Mouse (Mus musculus) cerebellum, postnatal 10 days (tissue): ENCODE data around the gene Myt1l.

Source experiments
- DNase-seq, 2 experiments: peaks; one replicate each; pipeline ENCODE4 v3.0.0; 2021; ENCODE audit warnings: mixed read lengths in 2 of 2

Myt1l gene

GRCm38 (mm10) chr12:29971795-29972464 lies 443.7 kb downstream of the Myt1l start:
- no peak for DNase-seq

- DNase-seq = no peak
Measured at GRCm38 (mm10) chr12:29972533-29972932, 444.3 kb downstream of the Myt1l start.
